Mouse (Mus musculus) fibroblast of lung, adult 2 months (primary cell): ENCODE measurements around the gene Kcnq1.

Source experiments
- DNase-seq: peaks from one replicate; pipeline ENCODE4 v3.0.0-alpha.2; 2011; ENCODE audit warnings: low read depth

The Kcnq1 gene

DNA sequence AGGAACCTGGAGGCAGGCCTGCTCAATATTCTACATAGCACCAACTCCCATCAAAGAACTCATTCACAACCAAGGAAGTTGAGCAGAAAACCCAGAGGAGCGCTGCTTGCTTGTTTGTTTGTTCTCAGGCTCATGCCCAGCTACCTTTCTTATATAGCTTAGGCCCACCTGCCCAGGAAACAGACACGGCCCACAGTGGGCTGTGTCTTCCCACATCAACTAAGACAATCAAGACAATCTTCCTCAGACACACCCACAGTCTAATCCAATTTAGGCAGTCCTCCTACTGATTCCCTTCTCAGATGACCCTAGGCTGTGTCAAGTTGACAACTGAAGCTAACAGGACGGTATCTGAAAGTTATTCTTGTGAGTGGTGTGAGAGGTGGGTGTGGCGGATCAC is at the start of gene Kcnq1:
TSS of gene Kcnq1 (plus strand) at position 301 of the 400 bp plus-strand sequence.
- no peak for DNase-seq

GRCm38 (mm10) chr7:143057023-143057422 is 49.1 kb upstream of the Kcnq1 start:
- DNase-seq: no peak

GRCm38 (mm10) chr7:143057667-143058220 is 48.4 kb upstream of the Kcnq1 start:
- DNase-seq: no peak

DNA sequence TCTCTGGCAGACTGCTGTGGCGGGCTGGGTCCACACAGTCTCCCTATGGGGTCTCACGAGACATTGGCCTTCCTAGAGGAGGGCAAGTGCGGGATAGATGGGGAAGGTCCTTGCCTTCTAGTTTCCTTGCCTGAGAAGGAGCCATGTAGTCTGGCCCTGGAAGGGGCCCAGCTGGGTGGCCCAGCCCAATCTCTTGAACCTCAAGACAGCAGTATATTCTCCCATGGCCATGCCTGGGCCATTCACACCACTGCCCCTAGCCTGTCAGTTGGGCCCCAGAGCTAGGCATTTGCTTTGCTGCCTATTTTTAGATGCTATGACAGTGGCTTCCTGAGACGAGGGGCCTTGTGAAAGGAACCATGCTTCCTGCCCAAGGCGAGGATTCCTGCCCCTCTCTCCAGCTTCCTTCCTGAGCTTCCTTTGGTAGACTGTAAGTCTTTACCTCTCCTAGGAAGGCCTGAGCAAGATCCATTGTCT is 47.9 kb upstream of the Kcnq1 start:
- DNase-seq: no peak

- DNase-seq: no peak
Observed at GRCm38 (mm10) chr7:143059202-143059870, 46.8 kb upstream of the Kcnq1 start.

- no peak for DNase-seq
Observed at GRCm38 (mm10) chr7:143062704-143063103, 43.5 kb upstream of the Kcnq1 start.

GRCm38 (mm10) chr7:143064226-143064625 is 41.9 kb upstream of the Kcnq1 start:
- DNase-seq: no peak

DNA sequence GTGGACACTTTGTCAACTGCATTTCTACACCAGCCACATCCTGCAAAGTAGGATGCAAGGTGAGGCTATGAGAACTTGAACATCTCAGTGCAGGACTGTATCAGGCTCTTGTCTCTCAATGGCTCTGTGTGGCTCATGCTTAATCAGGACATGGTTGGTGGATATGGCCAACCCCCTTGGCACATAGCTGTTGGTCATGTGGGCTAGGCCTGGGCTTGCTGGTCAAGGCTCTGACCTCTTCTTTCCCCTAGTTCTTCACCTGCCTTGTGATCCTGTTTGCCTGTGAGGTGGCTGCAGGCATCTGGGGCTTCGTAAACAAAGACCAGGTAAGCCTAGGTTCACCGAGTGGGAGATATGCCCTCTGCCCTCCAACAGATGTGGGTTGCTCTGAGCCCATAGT is 40.5 kb upstream of the Kcnq1 start:
- DNase-seq: no peak

DNA sequence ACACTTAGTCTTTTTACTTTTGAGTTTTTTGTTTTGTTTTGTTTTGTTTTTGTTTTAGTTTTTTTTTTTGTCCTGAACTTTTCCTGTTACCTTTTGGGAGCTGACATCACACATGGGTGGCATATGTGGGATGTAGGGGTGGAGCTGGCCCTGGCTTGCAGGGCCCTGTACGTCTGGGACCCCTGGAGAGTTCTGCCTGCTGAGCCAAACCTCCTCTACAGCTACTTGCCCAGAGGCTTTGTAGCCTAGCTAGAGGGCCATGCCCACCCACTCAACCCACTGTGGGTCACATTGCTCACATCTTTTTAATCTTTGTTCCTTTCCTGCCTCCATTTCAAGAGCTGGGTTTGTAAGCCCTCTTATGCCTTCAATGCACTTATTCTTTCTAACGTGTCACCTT is 38.7 kb upstream of the Kcnq1 start:
- no peak for DNase-seq

GRCm38 (mm10) chr7:143067897-143068296 is 38.3 kb upstream of the Kcnq1 start:
- no peak for DNase-seq

DNA sequence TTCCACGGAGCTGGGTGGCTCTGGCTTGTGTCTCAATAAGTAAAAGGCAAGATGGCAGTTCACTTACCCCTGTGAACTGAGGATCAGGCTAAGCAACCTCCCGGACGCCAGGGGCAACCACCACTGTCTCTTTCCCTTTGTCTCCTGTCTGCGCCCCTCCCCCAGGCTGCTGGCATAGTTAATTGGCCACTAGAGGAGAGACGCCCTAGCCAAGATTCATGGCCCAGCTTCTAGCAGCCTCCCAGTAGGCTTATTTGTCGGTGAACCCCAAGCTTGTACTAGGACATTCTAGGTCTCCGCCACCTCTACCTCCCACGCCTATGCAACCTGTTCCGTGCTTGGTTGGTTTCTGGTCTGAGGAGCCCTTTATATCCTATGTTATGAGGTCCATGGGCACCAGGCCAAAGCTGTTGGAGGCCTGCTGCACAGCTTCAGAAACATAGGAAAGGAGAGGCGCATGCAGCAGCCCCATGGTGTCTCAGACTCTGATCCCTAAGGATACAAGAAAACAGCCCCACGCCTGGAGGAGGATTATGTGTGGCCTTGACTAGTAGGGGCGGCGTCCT is 37.8 kb upstream of the Kcnq1 start:
- DNase-seq: no peak

GRCm38 (mm10) chr7:143068882-143069591 is 37.1 kb upstream of the Kcnq1 start, which contains the start of gene Tssc4:
Tssc4 (plus strand) TSS chr7:143069249.
- DNase-seq: peak; percentile 100

- no peak for DNase-seq
Observed at GRCm38 (mm10) chr7:143069751-143070400, 36.3 kb upstream of the Kcnq1 start.

DNA sequence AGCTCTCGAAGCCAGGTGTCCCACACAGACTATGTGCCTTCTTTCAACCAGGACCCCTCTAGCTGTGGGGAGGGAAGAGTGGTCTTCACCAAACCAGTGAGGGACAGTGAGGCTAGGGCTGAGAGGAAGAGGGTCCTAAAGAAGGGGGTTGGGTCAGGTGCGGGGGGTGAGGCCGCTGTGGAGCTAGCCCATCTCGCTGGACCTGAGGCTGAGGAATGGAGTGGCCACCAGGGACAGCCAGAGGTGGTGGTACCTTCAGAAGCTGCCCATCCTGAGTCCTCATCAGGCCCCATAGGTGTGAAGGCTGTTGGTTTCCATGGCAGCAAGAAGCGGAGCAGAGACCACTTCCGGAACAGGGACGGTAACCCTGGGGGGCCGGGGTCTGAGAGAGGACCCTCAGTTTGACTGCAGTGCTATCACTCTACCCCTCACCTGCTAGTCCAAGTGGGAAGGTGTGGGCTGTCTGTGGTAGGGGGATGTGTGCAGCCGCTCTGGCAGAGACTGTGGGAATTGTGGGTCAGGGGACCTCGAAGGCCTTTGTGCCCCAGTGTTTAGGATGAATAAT is 35.6 kb upstream of the Kcnq1 start:
- DNase-seq: no peak

GRCm38 (mm10) chr7:143072605-143073004 is 33.6 kb upstream of the Kcnq1 start:
- DNase-seq: no peak

- DNase-seq: no peak
Observed at GRCm38 (mm10) chr7:143073086-143073485, 33.1 kb upstream of the Kcnq1 start.

DNA sequence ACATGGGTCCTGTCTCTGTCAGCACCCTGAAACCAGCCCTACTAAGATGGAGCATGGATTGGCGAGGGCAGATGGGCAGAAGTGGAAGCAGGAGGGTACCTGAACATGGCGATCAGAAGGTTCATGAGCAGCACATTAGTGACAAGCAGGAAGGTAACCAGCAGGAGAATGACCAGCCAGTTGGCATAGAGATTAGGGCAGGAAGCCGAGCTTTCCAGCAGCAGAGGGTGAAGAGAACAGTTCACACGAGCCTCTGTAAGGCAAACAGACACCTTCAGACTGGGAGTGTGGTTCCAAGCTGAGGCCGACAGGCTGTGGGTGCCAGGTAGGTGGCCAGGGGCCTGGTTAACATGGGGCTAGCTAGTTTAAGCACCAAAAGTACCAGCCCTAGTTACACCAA is 30.8 kb upstream of the Kcnq1 start:
- DNase-seq: no peak

- DNase-seq: no peak
Observed at GRCm38 (mm10) chr7:143077351-143077750, 28.8 kb upstream of the Kcnq1 start.

DNA sequence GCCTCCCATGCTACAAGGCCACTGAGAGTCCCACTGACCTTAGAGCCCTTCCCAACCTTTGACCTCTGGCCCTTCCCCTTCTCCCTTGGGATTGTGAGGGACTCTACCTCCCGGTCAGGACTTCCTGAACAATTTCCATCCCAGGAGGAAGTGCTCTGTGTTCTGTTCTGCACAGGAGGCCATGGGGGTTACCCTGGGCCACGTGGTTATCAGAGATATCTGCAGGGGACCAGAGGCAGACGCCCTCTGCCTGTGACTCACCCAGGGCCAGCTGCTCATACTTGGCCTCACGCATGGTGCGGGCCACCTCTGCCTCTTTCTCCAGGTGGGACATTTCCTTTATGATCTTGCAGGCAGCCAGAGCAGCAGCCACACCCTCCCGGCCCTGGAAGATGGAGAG is 24.1 kb upstream of the Kcnq1 start:
- no peak for DNase-seq

DNA sequence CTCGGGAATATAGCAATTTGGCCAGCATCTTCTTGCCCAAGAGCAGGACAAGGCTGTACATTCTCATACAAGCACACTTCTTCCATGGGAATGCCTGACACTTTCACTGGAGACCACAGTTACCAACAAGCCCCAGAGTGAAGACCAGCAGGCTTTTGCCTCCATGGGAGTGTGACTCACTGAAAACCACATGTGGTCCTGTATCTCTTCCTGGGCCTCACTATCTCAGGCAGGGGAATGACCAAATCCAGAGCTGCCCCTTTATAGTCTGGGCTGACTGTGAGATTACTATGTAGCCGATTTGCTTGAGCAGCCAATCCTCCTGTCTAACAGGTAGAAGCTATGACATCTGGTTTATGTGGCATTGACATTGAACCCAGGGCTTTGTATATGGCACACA is 22.5 kb upstream of the Kcnq1 start:
- no peak for DNase-seq

GRCm38 (mm10) chr7:143086366-143086765 is 19.8 kb upstream of the Kcnq1 start:
- no peak for DNase-seq

DNA sequence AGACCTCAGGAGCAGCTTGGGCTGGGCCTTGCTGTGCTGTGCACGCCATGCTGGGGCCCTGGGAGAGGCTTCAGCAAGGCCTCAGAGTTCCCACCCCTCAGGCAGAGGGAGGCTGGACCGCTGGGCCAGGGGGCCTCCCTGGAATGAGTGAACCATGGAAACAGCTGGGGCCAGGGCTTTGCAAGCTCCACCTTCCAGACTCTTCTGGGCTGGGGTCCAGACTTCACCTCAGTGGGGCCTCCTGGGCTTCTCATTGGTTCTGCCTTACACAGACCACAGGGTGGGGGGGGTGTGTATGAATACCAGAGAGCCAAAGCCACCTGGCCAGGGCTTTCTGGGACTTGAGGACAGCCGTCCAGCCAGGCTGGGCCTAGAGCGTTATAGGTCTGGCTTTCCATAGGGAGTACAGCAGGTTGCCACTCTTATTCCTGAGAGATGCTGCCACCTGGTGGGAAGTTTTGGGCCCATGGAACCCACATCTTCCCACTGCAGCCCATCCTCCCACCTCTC is 19.0 kb upstream of the Kcnq1 start:
- DNase-seq: no peak
